Mouse (Mus musculus) gastrocnemius, postnatal 25 days (tissue): ENCODE results near the gene Stk38l. TPM values are rescaled to one million over a fixed set of nuclear protein-coding genes. Genes with fewer than 3 reads are reported as not detected.
"Not testable (repeated sequence)": the region's sequence is repeated elsewhere in the genome, so short reads cannot be mapped to it uniquely, and the experiment has no call there.

Source experiments
- DNase-seq: peaks from one replicate; pipeline ENCODE4 v3.0.0; 2022
- total RNA-seq, 2 experiments: library from RNA; stranded (reverse); gene quantifications; 1 replicate in 1 of 2; 2 replicates in 1 of 2; pipeline ENCODE4 v1.2.3; 2021

Stk38l gene
- total RNA-seq, 2 experiments from 2014 or later = 5.9 to 8.6 TPM

GRCm38 (mm10) chr6:146733554-146733953 is 8.8 kb downstream of the Stk38l start:
- DNase-seq = no peak

GRCm38 (mm10) chr6:146738889-146739288 is 14.1 kb downstream of the Stk38l start:
- no peak for DNase-seq

- no peak for DNase-seq
These were observed 15.9 kb downstream of the Stk38l start for GRCm38 (mm10) chr6:146740724-146741123.

DNA sequence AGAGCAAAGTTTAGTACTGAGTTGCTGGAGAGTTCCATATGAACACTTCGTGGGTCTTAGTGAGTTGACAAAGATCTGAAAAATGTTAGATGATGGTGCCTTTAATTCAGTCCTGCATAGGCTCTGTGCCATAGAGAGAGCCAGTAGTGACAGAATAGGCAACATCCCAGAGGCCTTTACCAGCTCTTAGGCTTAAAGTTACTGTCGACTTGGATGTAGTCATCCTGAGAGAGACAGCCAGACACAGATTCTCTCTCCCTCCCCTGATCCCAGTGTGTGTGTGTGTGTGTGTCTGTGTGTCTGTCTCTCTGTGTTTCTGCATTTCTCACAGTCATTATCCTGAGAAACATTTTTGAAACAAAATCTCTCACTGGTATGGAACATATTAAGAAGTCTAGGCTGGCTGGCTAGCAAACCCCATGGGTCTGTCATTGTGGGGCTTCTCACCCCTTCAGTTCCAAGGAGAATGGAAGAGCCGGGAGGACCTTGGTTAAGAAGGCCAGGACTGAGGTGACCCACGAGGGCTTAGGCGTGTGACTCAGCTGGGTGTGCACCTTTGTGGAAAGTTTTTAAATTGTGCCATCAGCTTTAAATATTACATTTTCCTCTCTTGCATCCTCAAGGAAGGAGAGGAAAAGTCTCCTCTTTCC is 17.3 kb downstream of the Stk38l start:
- no peak for DNase-seq

GRCm38 (mm10) chr6:146744266-146744665 is 19.5 kb downstream of the Stk38l start:
- DNase-seq = not testable (repeated sequence)

GRCm38 (mm10) chr6:146745180-146745579 is 20.4 kb downstream of the Stk38l start:
- no peak for DNase-seq

DNA sequence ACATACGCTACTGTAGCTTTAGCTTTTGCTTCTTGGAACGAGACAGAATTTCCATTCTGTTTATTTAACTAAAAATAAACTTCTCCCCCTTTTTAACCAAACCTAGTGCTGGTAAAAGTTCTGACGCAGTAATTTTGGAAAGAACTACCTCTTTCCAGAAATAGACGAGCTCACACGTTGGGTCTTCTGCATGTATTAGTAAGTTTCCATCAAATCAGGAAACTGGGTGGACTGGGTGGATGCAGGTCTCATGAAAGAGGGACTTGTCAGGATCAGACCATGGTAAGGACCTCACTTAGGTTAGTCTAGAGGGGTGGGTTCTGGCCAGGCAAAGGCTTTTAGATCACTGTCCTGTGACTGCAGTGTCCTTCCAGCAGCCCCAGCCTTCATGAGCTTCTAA is 21.8 kb downstream of the Stk38l start:
- no peak for DNase-seq

DNA sequence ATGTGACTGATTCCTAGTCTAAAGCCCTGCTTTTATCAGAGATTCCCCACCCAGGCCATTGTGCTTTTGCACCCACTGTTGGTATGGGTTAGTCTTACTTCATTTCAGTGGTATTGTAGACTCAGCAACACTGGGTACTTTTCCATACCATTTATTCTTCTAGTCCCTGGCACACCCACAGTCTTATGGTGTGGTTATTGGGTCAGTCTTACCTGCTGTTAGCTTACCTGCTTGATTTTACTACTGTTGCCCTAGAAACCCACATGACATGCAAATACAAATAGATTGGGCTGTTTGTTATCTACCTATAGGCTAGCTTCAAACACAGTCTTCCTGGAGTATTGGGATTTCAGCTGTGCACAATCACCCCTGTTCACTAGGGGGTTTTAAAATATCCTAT is 22.3 kb downstream of the Stk38l start:
- DNase-seq = no peak

- no peak for DNase-seq
These were observed 23.5 kb downstream of the Stk38l start for GRCm38 (mm10) chr6:146748271-146748670.

GRCm38 (mm10) chr6:146751671-146752070 is 26.9 kb downstream of the Stk38l start:
- DNase-seq = no peak

DNA sequence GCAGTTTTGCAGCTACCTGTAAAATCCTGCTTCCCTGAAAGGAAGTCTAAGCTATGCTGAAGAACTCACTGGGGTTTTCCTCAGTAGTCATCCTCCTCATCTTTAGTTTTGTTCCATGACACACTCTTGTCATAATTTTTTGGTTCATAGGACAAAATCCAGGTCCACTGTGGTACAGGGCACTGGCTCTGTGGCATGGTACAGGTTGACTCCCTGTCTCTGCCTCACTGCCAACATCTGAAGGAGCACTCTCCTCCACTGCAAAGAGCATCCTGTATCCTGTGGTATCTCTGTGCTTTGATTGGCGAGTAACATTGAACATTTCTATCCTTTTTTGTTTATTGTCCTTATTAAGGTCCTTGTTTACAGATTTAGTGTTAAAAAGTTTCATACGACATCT is 27.4 kb downstream of the Stk38l start:
- no peak for DNase-seq

GRCm38 (mm10) chr6:146752612-146753011 is 27.8 kb downstream of the Stk38l start:
- no peak for DNase-seq

- DNase-seq = no peak
These were observed 28.9 kb downstream of the Stk38l start for GRCm38 (mm10) chr6:146753560-146754160.

DNA sequence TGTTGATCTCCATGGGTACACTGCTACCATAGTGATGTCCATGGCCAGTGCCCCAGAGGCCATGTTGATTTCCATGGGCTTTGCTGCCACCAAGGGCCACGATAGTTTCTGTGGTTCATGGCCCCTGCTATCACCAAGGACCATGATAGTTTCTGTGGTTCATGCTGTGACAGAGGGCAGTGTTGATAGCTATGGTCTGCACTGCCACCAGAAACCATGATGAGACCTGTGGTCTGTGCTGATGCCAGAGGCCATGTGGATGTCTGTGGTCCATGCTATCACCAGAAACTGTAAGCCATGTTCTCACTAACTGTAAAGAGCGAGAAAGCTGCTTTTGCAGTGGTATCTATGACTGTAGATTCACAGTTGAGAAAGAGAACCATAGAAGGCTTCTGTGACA is 30.3 kb downstream of the Stk38l start:
- DNase-seq = no peak

- DNase-seq = no peak
These were observed 30.9 kb downstream of the Stk38l start for GRCm38 (mm10) chr6:146755679-146756078.

DNA sequence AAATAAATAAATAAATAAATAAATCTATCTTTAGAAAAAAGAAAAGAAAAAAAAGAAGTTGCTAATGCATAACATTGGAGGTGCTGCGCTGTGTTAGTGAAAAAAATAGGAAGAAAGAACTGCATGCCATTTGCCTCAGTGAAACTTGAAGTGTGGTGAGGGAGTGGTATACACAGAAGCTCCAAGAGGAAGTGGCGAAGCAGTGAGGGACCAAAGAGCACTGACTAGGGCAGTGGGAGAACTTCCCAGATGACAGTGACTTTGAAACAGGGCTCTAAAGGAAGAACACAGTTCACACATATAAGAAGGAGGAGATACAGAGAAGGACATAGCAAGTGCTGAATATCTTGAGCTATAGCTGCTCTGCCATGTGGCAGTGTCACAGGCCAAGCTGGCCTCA is 34.2 kb downstream of the Stk38l start:
- no peak for DNase-seq

DNA sequence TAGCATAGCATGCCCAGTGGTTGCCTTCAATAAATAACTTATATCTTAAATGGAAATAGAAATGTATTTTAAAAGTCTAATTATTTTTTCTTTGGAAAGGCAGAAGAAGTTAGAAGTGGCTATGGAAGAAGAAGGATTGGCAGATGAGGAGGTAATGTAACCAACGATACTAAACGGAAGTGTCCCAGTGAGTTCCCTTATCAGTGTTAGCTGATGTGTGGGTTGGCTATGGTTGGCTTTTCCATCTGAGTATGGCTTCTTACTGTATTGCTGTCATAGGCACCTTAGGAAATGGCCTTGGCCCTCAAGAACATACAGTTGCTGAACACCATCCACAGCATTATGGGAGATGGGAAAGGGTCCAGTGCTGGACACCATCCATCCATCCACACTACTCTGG is 35.2 kb downstream of the Stk38l start:
- DNase-seq = no peak

- no peak for DNase-seq
These were observed 35.9 kb downstream of the Stk38l start for GRCm38 (mm10) chr6:146760736-146761135.

DNA sequence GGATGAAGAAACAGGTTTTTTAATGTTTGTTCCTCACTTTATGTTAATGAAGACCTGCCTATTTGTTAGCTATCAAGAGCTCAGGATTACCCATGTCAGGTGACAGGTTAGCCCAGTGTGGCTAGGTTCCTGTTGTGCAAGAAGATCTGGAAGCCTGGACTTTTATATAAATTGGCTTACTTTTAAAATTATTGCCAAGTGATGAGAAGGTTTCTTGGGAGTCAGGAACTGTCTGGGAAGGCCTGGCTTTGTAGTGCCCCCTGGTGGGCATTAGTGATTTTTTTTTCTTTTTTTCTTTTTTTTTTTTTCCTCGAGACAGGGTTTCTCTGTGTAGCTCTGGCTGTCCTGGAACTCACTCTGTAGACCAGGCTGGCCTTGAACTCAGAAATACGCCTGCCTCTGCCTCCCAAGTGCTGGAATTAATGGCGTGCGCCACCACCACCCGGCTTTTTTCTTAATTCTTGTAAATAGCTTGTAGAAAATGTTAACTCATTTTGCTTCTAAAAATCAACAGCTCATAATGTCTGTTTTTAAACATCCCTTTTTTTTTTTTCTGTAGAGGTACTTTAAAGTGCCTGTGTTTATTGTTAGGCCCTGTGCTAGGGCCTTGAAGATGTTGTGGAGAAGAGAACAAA is 37.6 kb downstream of the Stk38l start:
- no peak for DNase-seq

- DNase-seq = no peak
These were observed 39.8 kb downstream of the Stk38l start for GRCm38 (mm10) chr6:146764593-146764992.

DNA sequence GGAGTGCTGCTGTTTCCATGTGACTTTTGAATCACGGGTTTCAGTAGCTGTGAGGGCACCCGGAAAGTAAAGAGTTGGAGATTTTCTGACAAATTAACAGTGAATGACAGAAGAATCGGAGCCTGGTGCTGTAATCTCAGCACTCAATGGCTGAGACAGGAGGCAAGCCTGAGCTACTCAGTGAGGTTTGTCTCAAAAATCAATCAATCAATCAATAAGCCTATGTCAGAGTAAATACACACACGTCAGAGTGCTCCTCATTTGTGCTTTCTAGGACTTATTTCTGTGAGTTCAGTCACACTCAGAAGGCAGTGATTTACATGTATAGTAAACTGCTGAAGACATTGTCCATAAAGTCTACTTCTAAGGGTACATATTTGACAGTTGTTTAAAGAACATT is 40.5 kb downstream of the Stk38l start:
- DNase-seq = no peak

DNA sequence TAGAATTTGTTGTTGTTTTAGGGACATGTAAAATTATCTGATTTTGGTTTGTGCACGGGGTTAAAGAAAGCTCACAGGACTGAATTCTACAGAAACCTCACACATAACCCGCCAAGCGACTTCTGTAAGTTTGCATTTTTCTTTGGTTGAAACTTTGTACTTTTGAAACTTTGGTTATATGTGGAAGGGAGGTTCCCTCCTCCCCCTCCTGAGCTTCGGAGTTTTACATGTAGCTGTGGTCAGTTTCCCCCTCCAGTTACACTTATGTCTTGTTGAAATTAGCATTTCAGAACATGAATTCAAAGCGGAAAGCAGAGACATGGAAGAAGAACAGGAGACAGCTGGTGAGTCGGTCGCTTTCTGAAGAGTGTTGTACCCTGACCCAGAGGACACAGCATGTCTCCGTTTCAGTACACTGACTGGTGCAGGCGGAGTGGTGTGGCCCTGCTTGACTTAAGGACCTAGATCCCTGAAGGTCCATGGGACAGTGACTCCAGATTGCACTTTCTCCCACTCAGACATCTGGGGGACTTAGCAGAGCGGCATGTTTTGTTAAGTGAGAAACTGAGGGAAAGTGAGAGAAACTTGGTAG is 44.1 kb downstream of the Stk38l start:
- no peak for DNase-seq

- no peak for DNase-seq
These were observed 45.4 kb downstream of the Stk38l start for GRCm38 (mm10) chr6:146770005-146770745.
